Mouse (Mus musculus) hindbrain, embryonic 10.5 days (tissue): ENCODE measurements around the gene Ubqln4. TPM values are rescaled to one million over a fixed set of nuclear protein-coding genes. Genes with fewer than 3 reads are reported as not detected.
A peak's percentile ranks its signal among the peaks of the same experiment; 100 is the strongest.

ENCODE experiments used
- DNase-seq: peaks from one replicate; pipeline ENCODE4 v3.0.0-alpha.2; 2017; ENCODE audit warnings: low spot score
- H3K27ac ChIP-seq: fragments of 300-500 bp; sonication (generic); 2 replicates; pipeline ENCODE4 v1.5.1; 2016; ENCODE audit warnings: mild to moderate bottlenecking, moderate library complexity
- H3K27me3 ChIP-seq: fragments of 300-500 bp; sonication (generic); 2 replicates; pipeline ENCODE4 v1.6.1; 2016; ENCODE audit warnings: mild to moderate bottlenecking; ENCODE audit not compliant: poor library complexity, insufficient read depth, severe bottlenecking
- H3K36me3 ChIP-seq: fragments of 300-500 bp; sonication (generic); 2 replicates; pipeline ENCODE4 v1.6.1; 2016; ENCODE audit warnings: mild to moderate bottlenecking, moderate library complexity
- H3K4me1 ChIP-seq: fragments of 300-500 bp; sonication (generic); replicated peaks from 2 replicates; pipeline ENCODE4 v1.6.1; 2016; ENCODE audit warnings: mild to moderate bottlenecking
- H3K4me3 ChIP-seq: fragments of 300-500 bp; sonication (generic); 2 replicates; pipeline ENCODE4 v1.5.1; 2016; ENCODE audit warnings: mild to moderate bottlenecking, moderate library complexity
- H3K9me3 ChIP-seq: fragments of 300-500 bp; sonication (generic); 2 replicates; pipeline ENCODE4 v1.6.1; 2016; ENCODE audit warnings: mild to moderate bottlenecking, moderate library complexity
- WGBS: fragments of 180-500 bp; shearing (Covaris S2); methylation state at CpG from one replicate; pipeline ENCODE4 v1.1.7; 2016; 5-methylcytosine and 5-hydroxymethylcytosine counted together
- polyA plus RNA-seq: library from polyadenylated mRNA; unstranded; fragments of >200 nt; fragmentation: Nextera tagmentation; extraction: Ambion mirVana; gene quantifications from 2 replicates; pipeline ENCODE4 v1.2.1, GENCODE M21; 2016

The Ubqln4 gene
- polyA plus RNA-seq, 1 experiment from 2014 or later = 72.5 TPM

DNA sequence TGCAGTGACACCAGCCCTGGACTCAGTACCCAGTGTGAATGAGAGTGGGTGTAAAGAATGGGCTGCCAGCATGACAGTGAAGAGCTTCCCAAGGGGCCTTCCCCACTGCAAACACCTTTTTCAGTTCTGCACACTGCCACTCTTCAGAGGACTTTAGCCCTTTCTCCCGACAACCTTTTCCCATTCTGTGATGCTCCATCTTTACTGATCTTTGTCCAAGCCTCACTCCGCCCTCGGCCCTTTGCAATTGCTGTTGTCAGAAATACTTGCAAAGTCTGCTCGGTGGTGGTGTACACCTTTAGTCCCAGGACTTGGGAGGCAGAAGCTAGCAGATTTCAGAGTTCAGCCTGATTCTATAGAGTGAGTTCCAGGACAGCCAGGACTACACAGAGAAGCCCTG, 2.0 kb upstream of the Ubqln4 start:
- DNase-seq = no peak
- peak overlapping the region; percentile 93 for H3K4me3 ChIP-seq
- peaks cover 49% of the 10 kb centered on the region for H3K4me1 ChIP-seq

DNA sequence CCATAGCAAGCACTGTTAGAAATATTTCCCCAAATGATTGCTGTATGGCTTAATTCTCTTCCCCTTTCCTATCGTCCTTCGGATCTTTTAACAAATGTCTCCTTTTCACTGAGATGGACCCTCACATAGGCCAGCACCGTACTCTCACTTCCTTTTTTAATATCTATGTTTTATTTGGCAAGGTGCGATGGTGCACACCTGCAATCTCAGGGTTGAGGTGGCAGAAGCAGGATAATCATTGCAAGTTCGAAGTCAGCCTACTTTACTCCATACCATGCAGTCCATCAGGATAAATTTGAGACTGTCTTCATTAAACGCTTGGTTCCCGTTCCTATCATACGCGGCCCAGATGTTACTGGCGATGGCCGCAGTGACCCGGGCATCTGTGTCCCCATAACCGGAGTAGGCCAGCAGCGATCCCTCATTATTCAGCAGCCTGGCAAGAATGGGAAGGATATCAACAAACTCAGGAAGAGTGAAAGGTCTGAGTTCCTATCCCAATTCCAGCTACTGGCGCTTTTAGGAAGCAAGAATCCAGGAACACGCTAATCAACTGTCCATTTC, 1.4 kb upstream of the Ubqln4 start:
- no peak for DNase-seq
- Histone ChIP-seq H3K27ac (peak overlapping the region; percentile 98), H3K4me1 (peaks cover 48% of the 10 kb centered on the region), H3K36me3 (peaks cover 21% of the 10 kb centered on the region), H3K9me3 (no peaks in the 10 kb centered on the region), H3K4me3 (peak overlapping the region; percentile 93), H3K27me3 (no peaks in the 10 kb centered on the region)
- 28% methylated on average over 16 of the region's 16 CpGs for WGBS

More for the DNA sequence above, 2.0 kb upstream of the Ubqln4 start:
- WGBS = 78% methylated on average over 4 of the region's 4 CpGs
- Histone ChIP-seq H3K27me3 (no peaks in the 10 kb centered on the region), H3K9me3 (no peaks in the 10 kb centered on the region), H3K27ac (no peak overlapping the region), H3K36me3 (peaks cover 16% of the 10 kb centered on the region)

- DNase-seq = peak; percentile 97
- Histone ChIP-seq H3K27me3 (no peaks in the 10 kb centered on the region), H3K27ac (peak within 1 kb of the TSS; percentile 98), H3K4me3 (peak within 1 kb of the TSS; percentile 93), H3K36me3 (peaks cover 29% of the 10 kb centered on the region), H3K4me1 (peaks cover 47% of the 10 kb centered on the region), H3K9me3 (no peaks in the 10 kb centered on the region)
- under 1% methylated on average over 48 of the region's 48 CpGs for WGBS
These were observed 658 bp upstream of the Ubqln4 start, which contains the start of gene Lamtor2 for GRCm38 (mm10) chr3:88552676-88553524. TSS of gene Lamtor2 (minus strand) at chr3:88553074.

DNA sequence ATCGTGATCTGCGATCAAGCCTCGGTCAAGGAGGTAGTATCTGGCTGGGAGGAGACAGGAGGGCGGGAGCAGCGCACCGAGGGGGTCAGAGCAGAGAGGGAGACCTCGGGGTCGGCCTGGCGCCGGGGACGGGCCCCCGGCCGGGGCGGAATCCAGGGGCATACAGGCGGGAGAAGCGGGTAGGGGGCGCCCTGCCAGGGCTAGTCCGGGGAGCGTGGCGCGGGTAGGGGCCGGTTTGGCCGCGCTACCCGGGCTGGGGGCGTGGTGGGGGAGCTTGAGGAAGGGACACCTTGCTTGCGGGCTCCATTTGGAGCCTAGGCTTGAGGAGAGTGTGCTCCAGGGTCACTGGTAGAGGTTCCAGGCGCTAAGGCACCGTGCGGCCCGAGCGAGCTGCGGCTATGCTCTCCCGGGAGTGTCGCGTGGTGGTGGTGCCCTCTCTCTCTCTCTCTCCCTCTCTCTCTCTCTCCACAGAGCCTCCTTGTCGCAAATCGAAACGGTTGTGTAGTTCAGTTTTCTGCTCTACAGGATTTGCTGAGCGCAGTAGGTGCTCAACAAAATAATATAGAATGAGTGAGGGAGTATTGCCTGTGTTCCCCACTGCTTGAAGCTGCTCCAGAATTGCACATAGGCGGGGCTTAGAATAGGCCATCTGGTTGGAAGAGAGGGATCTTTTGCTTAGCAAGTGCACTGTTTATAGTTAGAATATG, 475 bp downstream of the Ubqln4 start:
- under 1% methylated on average over 41 of the region's 41 CpGs for WGBS
- no peak for DNase-seq

GRCm38 (mm10) chr3:88555069-88555605, 1.6 kb downstream of the Ubqln4 start:
- 84% methylated on average over 5 of the region's 5 CpGs for WGBS
- Histone ChIP-seq H3K4me3 (peak overlapping the region; percentile 93), H3K36me3 (peaks cover 51% of the 10 kb centered on the region), H3K27ac (peak overlapping the region; percentile 57), H3K4me1 (peaks cover 45% of the 10 kb centered on the region), H3K27me3 (no peaks in the 10 kb centered on the region), H3K9me3 (no peaks in the 10 kb centered on the region)
- no peak for DNase-seq

More for the DNA sequence above, 475 bp downstream of the Ubqln4 start:
- peak overlapping the region; percentile 93 for H3K4me3 ChIP-seq
- H3K36me3 ChIP-seq = peaks cover 40% of the 10 kb centered on the region
- H3K27me3 ChIP-seq = no peaks in the 10 kb centered on the region
- peak overlapping the region; percentile 98 for H3K27ac ChIP-seq
- no peaks in the 10 kb centered on the region for H3K9me3 ChIP-seq
- H3K4me1 ChIP-seq = peaks cover 45% of the 10 kb centered on the region

DNA sequence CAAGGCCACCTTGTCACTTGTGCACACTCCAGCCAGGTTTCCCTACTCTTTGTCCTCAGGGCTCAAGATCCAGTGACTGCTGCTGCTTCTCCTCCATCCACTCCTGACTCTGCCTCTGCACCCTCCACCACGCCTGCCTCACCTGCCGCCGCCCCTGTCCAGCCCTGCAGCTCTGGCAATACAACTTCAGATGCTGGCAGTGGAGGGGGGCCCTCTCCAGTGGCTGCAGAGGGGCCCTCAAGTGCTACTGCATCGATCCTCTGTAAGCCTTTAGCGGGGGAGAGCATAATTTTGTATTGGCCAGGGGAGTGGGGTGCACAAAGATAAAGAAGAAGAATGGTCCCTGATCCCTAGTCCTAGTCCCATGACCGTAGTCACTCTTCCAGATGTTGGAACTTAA, 2.2 kb downstream of the Ubqln4 start:
- H3K4me3 ChIP-seq = peak overlapping the region; percentile 93
- 98% methylated on average over 6 of the region's 6 CpGs for WGBS

DNA sequence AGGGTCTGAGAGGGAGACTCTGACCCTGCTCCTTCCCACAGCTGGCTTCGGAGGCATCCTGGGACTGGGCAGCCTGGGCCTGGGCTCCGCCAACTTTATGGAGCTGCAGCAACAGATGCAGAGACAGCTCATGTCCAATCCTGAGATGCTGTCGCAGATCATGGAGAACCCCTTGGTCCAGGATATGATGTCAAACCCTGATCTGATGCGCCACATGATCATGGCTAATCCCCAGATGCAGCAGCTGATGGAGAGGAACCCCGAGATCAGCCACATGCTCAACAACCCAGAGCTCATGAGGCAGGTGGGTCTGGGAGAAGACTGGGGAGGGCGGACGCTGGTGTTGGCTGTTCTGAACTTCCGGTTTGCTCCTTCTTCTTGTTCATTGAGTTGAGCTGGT, 3.1 kb downstream of the Ubqln4 start:
- DNase-seq = no peak
- Histone ChIP-seq H3K27ac (no peak overlapping the region), H3K9me3 (no peaks in the 10 kb centered on the region), H3K36me3 (peaks cover 66% of the 10 kb centered on the region), H3K4me3 (no peak overlapping the region), H3K27me3 (no peaks in the 10 kb centered on the region), H3K4me1 (peaks cover 38% of the 10 kb centered on the region)
- 95% methylated on average over 8 of the region's 8 CpGs for WGBS

More for the DNA sequence above, 2.2 kb downstream of the Ubqln4 start:
- Histone ChIP-seq H3K9me3 (no peaks in the 10 kb centered on the region), H3K4me1 (peaks cover 42% of the 10 kb centered on the region), H3K36me3 (peaks cover 57% of the 10 kb centered on the region), H3K27ac (no peak overlapping the region; the same call in 1 of the 2 replicates), H3K27me3 (no peaks in the 10 kb centered on the region)
- no peak for DNase-seq

DNA sequence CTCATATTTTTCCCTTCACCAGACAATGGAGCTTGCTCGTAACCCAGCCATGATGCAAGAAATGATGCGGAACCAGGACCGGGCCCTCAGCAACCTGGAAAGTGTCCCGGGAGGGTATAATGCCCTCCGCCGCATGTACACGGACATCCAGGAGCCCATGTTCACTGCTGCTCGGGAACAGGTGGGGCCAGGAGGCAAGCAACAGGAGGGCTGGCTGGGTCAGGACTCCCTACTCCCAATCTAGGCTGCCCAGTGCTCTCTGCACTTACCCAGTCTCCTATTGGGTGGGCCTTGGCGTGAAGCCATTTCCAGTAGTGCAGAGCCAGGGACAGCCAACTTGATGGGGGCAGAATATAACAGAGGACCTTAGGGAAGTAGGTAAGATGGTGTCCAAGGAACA, 6.0 kb downstream of the Ubqln4 start:
- WGBS = 97% methylated on average over 9 of the region's 9 CpGs
- Histone ChIP-seq H3K4me3 (no peak overlapping the region), H3K27ac (no peak overlapping the region), H3K4me1 (peaks cover 29% of the 10 kb centered on the region), H3K36me3 (peaks cover 96% of the 10 kb centered on the region), H3K27me3 (no peaks in the 10 kb centered on the region), H3K9me3 (no peaks in the 10 kb centered on the region)
- DNase-seq = no peak

DNA sequence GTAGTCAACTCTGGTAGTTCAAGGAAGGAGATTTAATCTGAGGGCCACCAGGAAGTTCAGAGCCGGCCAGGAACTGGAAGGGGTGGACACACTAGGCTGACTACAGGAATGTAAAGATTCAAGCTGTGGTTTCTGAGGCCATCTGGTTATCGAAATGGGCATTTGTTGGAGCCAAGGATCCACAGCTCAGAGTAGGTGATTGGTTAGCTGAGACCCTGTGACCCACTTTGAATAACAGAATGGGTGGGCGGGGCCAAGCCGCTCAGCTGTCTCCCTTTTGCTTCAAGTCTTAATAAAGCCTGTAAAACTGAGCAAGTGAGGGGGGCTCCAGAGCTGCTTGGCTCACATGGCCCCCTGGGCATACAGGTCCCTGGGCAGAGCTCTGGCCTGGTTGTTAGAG, 8.4 kb downstream of the Ubqln4 start:
- DNase-seq = no peak
- Histone ChIP-seq H3K9me3 (no peaks in the 10 kb centered on the region), H3K27ac (0 out of 2 replicates have a peak overlapping the region, but pooled peaks have one; percentile 50), H3K27me3 (no peaks in the 10 kb centered on the region), H3K36me3 (peaks cover 100% of the 10 kb centered on the region), H3K4me1 (peaks cover 9% of the 10 kb centered on the region; the same call in 1 of the 2 replicates), H3K4me3 (no peak overlapping the region)
- WGBS = 65% methylated on average over 4 of the region's 4 CpGs

DNA sequence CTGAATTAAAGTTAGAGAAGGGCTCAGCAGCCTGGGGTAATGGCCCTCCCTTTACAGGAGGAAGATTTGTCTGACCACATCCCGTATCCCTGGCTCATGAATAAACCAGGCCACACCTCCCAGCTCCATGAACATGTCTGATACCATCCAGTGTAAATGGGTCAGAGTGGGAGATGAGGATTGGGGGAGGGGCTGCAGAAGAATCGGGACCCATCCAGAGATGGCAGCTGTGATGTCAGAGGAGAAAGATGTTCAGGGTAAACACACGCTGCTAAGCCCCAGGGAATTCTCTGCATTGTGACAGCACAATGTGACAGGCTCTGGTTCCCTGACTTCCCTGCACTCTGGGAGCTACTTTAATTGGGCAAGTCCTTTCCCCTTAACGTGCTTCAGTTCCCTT, 9.9 kb downstream of the Ubqln4 start:
- 76% methylated on average over 4 of the region's 4 CpGs for WGBS
- H3K4me3 ChIP-seq = no peak overlapping the region
- H3K27ac ChIP-seq = 0 out of 2 replicates have a peak overlapping the region, but pooled peaks have one; percentile 12
- H3K36me3 ChIP-seq = peaks cover 100% of the 10 kb centered on the region
- H3K4me1 ChIP-seq = peaks cover 9% of the 10 kb centered on the region; the same call in 1 of the 2 replicates
- no peak for DNase-seq
- H3K9me3 ChIP-seq = no peaks in the 10 kb centered on the region
- H3K27me3 ChIP-seq = no peaks in the 10 kb centered on the region

DNA sequence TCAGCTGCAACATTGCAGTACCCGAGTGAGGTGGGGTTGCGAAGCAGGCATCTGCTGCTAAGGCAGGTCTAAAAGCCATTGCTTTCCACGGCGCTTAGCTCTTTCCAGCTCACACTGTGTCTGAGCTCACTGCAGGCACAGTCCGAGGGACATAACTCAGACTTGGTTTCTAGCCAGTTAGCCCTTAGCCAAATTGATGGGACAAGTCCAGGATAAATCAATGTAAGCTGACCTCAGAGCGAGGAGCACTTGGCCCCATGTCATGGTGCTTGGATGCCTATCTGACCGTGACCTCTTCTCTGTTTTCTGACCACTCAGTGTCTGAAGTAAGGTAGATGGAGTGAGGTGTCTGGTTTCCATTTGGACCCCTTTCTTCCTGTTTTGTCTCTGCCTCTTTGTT, 10.4 kb downstream of the Ubqln4 start:
- no peak overlapping the region for H3K4me3 ChIP-seq
- peaks cover 9% of the 10 kb centered on the region; the same call in 1 of the 2 replicates for H3K4me1 ChIP-seq
- peaks cover 100% of the 10 kb centered on the region for H3K36me3 ChIP-seq
- H3K27ac ChIP-seq = no peak overlapping the region
- H3K9me3 ChIP-seq = no peaks in the 10 kb centered on the region
- WGBS = 89% methylated on average over 7 of the region's 7 CpGs
- H3K27me3 ChIP-seq = no peaks in the 10 kb centered on the region
- no peak for DNase-seq

- no peaks in the 10 kb centered on the region for H3K9me3 ChIP-seq
- peaks cover 9% of the 10 kb centered on the region; the same call in 1 of the 2 replicates for H3K4me1 ChIP-seq
- no peaks in the 10 kb centered on the region for H3K27me3 ChIP-seq
- 92% methylated on average over 3 of the region's 3 CpGs for WGBS
- H3K36me3 ChIP-seq = peaks cover 99% of the 10 kb centered on the region
- no peak for DNase-seq
- H3K27ac ChIP-seq = no peak overlapping the region
- no peak overlapping the region for H3K4me3 ChIP-seq
These were observed 12.6 kb downstream of the Ubqln4 start for GRCm38 (mm10) chr3:88566116-88566515.
